Mouse (Mus musculus): Measurements from ENCODE around the gene Tcl1b4. TPM values are rescaled to one million over a fixed set of nuclear protein-coding genes. Genes with fewer than 3 reads are reported as not detected.
A peak's percentile ranks its signal among the peaks of the same experiment; 100 is the strongest.

Gene Tcl1b4
- polyA plus RNA-seq, 1 experiment from 2014 or later: not detected

DNA sequence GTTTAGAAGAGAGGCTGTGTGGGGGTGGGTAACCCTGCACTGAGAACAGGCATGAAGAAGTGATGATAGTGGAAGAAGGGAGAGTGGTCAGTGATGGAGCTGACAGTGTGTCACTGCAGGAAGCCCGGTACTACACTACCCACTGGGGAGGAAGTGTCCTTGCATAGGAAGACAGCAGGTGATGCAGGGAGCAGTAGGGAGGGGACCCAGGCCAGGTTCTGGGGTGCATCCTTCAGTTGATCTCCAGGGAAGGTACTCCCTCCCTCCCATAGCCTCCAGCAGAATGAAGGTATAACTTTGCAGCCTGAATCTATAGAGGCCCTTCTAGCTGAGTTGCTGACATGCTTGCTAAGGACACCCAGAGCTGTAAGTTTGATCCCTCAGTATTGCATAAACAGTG is 5.3 kb downstream of the Tcl1b4 start:
- 83% methylated on average over 1 of the region's 1 CpGs for WGBS
- Histone ChIP-seq H3K4me2 (replicated peaks) (no peak overlapping the region), H3K27ac (no peak overlapping the region), H3K4me1 (replicated peaks) (peaks cover 6% of the 10 kb centered on the region; the same call in 1 of the 2 replicates), H3K27me3 (no peaks in the 10 kb centered on the region), H3K4me3 (replicated peaks) (no peak overlapping the region), H3K9me3 (no peaks in the 10 kb centered on the region), H3K36me3 (no peaks in the 10 kb centered on the region), H3K9ac (replicated peaks) (no peak overlapping the region)
- no peak for ATAC-seq

DNA sequence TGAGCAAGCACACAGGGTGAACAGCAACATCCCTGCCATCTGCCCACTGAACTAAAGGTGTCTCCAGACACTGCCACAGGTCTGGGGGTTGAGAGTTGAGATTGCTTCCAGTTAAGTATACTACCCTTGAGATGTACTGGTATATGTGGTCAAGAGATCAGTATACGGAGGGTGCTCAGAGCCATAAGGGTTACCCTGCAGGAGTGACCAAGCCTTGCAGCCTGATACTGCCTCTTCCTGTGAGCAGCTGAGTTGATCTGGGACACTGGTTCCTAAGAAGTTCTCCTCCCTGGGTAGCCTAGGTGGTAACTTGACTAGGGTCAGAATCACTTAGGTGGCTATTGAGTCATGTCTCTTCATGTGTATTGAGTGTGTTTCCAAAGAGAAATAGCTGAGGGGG is 6.7 kb downstream of the Tcl1b4 start:
- no peak overlapping the region for H3K9ac ChIP-seq (replicated peaks)
- no peak overlapping the region for H3K4me3 ChIP-seq (replicated peaks)
- peaks cover 6% of the 10 kb centered on the region; the same call in 1 of the 2 replicates for H3K4me1 ChIP-seq (replicated peaks)
- no peaks in the 10 kb centered on the region for H3K27me3 ChIP-seq
- WGBS: 89% methylated on average over 1 of the region's 1 CpGs
- no peaks in the 10 kb centered on the region for H3K36me3 ChIP-seq
- ATAC-seq: no peak
- H3K4me2 ChIP-seq (replicated peaks): no peak overlapping the region
- H3K27ac ChIP-seq: no peak overlapping the region
- H3K9me3 ChIP-seq: no peaks in the 10 kb centered on the region

DNA sequence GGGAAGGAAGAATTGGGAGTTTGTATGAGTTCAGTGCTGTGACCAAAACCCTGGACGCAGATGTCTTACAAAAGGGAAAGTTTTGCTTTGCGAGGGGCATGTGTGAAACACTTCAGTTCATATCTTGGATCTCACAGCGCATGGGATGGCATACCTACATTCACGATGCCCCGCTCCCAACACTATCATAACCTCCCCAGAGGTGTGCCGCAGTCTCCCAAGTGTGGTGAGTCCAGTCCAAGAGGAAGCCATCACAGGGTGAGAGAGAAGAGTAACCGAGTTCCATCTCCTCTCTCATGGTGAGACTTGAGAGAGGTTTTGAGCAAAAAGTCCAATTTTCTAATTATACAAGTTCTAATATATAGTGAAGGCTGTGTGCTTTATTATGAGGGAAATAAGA is 7.5 kb downstream of the Tcl1b4 start:
- no peak overlapping the region for H3K27ac ChIP-seq
- no peaks in the 10 kb centered on the region for H3K36me3 ChIP-seq
- no peak for ATAC-seq
- H3K9ac ChIP-seq (replicated peaks): no peak overlapping the region
- 93% methylated on average over 7 of the region's 7 CpGs for WGBS
- peaks cover 6% of the 10 kb centered on the region; the same call in 1 of the 2 replicates for H3K4me1 ChIP-seq (replicated peaks)
- no peak overlapping the region for H3K4me2 ChIP-seq (replicated peaks)
- H3K27me3 ChIP-seq: no peaks in the 10 kb centered on the region
- H3K9me3 ChIP-seq: no peaks in the 10 kb centered on the region
- no peak overlapping the region for H3K4me3 ChIP-seq (replicated peaks)

DNA sequence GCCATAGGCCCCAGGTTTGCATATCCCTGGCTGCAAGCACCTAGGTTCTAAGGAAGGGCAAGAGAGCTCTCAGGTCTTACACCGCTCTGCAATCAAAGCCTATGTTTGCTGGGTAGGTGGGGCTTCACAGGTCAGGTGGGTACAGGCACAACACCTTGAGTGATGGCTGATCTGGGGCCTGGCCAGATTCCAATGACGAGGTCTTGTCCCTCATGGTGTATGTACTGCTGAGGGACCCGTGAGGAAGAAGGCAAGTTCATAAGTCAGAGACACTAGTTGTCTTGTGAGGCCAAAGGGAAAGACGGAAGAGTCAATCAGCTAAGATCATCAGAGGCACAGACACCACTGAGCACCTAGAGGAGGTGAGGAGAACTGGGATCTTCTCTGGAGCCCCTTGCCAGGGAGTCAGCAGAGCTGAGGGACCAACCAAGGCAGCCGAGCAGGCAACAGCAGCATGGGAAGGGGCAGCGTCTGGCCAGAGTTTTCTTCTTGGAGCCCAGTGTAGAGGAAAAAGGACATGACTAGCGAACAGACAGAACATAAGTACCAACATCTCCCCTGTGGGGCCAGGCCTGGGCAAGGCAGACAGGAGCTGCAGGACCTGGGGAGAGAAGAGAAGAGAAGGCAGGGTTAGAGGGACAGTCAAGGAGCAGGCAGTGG is 15.5 kb downstream of the Tcl1b4 start:
- Histone ChIP-seq H3K4me3 (replicated peaks) (no peak overlapping the region), H3K9me3 (no peaks in the 10 kb centered on the region), H3K27me3 (no peaks in the 10 kb centered on the region), H3K9ac (replicated peaks) (no peak overlapping the region), H3K27ac (no peak overlapping the region), H3K36me3 (no peaks in the 10 kb centered on the region), H3K4me2 (replicated peaks) (no peak overlapping the region), H3K4me1 (replicated peaks) (no peaks in the 10 kb centered on the region)
- WGBS: 92% methylated on average over 7 of the region's 7 CpGs
- no peak for ATAC-seq

DNA sequence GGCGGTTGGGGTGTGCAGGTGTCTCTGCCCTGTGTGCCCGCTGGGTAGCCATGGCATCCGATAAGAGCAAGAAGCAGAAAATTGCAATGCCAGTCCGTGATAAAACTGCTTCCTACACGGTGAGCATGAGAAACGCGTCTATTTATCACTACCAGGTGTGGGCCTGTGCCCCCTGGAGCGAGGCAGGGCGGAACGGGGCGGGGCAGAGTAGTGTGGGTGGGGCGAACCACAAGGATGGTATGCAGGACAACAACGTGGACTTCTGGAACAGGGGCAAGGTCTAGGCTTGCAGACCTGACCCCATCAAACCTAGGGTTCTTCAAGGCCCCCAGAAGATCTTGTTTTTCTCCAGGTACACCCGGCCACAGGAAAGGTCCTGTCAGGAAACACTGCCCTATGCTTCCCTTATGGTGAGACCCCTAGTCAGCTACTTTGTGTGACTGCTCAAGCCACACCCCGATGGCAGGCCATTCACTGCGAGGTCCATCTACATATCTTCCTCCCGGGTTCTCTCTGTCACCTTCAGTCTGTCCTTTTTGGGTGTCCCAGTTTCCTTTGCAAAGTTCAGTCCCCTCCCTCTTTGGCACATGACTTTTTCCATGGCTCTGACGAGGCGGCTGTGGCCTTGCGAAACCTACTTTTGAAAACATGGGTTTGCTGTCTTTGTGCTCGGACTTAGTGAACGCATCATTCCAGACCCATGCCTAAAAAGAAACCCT is 21.0 kb downstream of the Tcl1b4 start, which contains the start of gene Tcl1:
Gene Tcl1, minus strand, starts transcription at position 193 of the 719 bp plus-strand sequence.
- 92% methylated on average over 22 of the region's 22 CpGs for WGBS
- ATAC-seq: no peak
- no peaks in the 10 kb centered on the region for H3K27me3 ChIP-seq

DNA sequence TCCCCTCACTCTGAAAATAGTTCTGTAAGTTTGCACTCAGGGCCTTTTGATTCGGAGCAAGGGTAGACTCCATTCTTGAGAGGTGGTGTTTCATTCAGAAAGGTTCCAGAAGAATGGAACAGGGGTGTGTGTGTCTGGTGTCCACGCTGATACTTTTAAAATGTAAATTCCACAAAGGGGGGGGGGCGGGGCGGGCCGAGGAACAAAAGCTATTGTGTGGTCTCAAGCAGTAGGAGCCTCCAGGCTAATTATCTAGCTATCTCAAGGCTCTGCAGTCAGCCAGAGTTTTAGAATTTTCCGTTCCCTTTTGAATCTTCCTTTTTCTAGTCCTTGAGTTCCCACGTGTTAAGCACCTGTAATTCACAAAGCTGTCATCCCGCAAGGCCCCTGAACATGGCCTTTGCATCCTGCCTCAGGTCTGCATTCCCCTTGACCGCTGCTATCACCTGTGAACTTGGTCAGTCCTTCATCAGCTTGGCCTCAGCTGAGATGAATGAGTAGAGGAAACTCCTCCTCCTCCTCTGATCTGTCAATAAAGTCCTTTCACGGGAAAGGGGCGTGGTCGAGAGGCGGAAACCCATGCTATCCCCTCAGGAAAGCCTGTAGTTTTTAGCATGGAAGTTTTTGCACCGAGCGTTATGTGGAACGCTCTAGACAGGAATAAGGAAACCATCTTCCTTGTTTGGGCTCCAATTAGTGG is 23.0 kb downstream of the Tcl1b4 start:
- WGBS: 42% methylated on average over 16 of the region's 16 CpGs
- H3K9me3 ChIP-seq: no peaks in the 10 kb centered on the region; the same call in 1 of the 2 replicates
- H3K27ac ChIP-seq: no peak overlapping the region
- no peaks in the 10 kb centered on the region for H3K36me3 ChIP-seq
- no peak for ATAC-seq
- no peak overlapping the region for H3K9ac ChIP-seq (replicated peaks)
- no peak overlapping the region for H3K4me2 ChIP-seq (replicated peaks)
- H3K27me3 ChIP-seq: no peaks in the 10 kb centered on the region
- H3K4me3 ChIP-seq (replicated peaks): no peak overlapping the region
- peaks cover 6% of the 10 kb centered on the region; the same call in 1 of the 2 replicates for H3K4me1 ChIP-seq (replicated peaks)

More for the DNA sequence above, 21.0 kb downstream of the Tcl1b4 start, which contains the start of gene Tcl1:
- Histone ChIP-seq H3K4me3 (replicated peaks) (no peak within 1 kb of the TSS), H3K27ac (no peak within 1 kb of the TSS), H3K4me1 (replicated peaks) (peaks cover 6% of the 10 kb centered on the region; the same call in 1 of the 2 replicates), H3K36me3 (no peaks in the 10 kb centered on the region), H3K9ac (replicated peaks) (no peak within 1 kb of the TSS), H3K4me2 (replicated peaks) (no peak within 1 kb of the TSS), H3K9me3 (no peaks in the 10 kb centered on the region; the same call in 1 of the 2 replicates)

DNA sequence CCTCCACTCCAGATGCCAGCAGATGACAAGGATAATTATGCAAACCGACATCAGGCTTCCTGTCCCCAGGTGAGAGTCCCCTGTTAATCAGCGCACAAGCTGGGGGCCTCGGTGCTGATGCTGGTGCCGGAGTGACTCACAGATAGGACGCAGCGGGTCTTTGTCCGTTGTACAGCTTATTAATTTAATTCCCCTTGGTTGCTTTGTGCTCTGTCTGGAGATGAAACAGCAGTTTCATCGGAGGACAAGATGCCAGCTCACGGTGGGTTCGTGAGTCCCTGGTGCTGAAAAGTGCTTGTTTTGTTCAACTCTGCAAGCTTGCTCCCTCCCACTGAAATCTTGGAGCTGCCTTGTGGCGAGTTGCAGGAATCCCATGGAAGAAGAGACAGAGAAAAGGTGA is 32.6 kb downstream of the Tcl1b4 start:
- 48% methylated on average over 11 of the region's 11 CpGs for WGBS
- H3K27me3 ChIP-seq: no peaks in the 10 kb centered on the region
- no peak overlapping the region for H3K9ac ChIP-seq (replicated peaks)
- H3K4me1 ChIP-seq (replicated peaks): peaks cover 12% of the 10 kb centered on the region; the same call in 1 of the 2 replicates
- no peaks in the 10 kb centered on the region for H3K9me3 ChIP-seq
- no peaks in the 10 kb centered on the region for H3K36me3 ChIP-seq
- ATAC-seq: peak; percentile 50
- no peak overlapping the region for H3K4me3 ChIP-seq (replicated peaks)
- H3K4me2 ChIP-seq (replicated peaks): no peak overlapping the region
- peak overlapping the region; percentile 58; the same call in 1 of the 2 replicates for H3K27ac ChIP-seq

DNA sequence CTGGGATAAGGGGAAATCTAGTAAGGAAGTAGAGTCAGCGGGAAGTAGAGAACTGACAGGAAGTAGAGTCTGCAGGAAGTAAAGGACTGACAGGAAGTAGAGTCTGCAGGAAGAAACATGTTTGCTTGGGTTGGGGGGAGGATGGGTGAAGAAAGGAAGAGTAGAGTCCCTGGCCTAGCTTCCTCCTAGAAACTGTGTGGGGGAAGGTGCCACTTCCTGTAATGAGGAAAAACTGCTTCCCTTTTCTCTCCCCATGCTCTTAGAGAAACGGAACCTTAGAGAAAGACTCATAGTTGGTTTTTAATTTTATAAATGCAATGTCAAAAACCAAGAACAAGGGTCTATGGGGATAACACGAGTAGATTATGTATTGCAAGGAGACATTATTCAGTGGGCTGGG is 33.3 kb downstream of the Tcl1b4 start:
- no peak overlapping the region for H3K4me2 ChIP-seq (replicated peaks)
- no peak for ATAC-seq
- 86% methylated on average over 3 of the region's 3 CpGs for WGBS
- H3K27me3 ChIP-seq: no peaks in the 10 kb centered on the region
- H3K9me3 ChIP-seq: no peaks in the 10 kb centered on the region
- no peak overlapping the region for H3K4me3 ChIP-seq (replicated peaks)
- peaks cover 12% of the 10 kb centered on the region; the same call in 1 of the 2 replicates for H3K4me1 ChIP-seq (replicated peaks)
- no peak overlapping the region for H3K9ac ChIP-seq (replicated peaks)
- H3K27ac ChIP-seq: no peak overlapping the region
- H3K36me3 ChIP-seq: no peaks in the 10 kb centered on the region

DNA sequence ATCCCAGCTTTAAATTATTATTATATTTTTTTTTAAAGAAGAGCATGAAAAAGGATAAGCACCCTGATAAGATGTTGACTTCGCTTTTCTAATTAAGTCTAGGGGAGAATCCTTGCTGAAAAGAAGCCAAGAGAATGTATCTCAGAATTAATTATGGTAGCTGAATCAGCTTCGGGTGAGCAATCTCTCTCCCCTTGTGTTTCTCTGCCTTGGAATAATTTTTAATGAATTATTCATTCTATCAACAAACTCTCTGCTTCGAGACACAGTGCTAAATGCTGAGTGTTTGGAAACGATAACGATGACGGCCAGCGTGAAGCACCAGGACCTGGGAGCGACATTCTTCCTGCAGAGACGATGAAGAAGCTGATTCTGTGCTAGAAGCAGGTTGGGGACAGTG is 37.3 kb downstream of the Tcl1b4 start:
- Histone ChIP-seq H3K9me3 (no peaks in the 10 kb centered on the region), H3K27me3 (no peaks in the 10 kb centered on the region), H3K36me3 (no peaks in the 10 kb centered on the region), H3K9ac (replicated peaks) (no peak overlapping the region), H3K27ac (peak overlapping the region; percentile 74), H3K4me3 (replicated peaks) (no peak overlapping the region), H3K4me1 (replicated peaks) (peaks cover 9% of the 10 kb centered on the region; the same call in 1 of the 2 replicates), H3K4me2 (replicated peaks) (no peak overlapping the region)
- WGBS: 59% methylated on average over 9 of the region's 9 CpGs
- no peak for ATAC-seq

DNA sequence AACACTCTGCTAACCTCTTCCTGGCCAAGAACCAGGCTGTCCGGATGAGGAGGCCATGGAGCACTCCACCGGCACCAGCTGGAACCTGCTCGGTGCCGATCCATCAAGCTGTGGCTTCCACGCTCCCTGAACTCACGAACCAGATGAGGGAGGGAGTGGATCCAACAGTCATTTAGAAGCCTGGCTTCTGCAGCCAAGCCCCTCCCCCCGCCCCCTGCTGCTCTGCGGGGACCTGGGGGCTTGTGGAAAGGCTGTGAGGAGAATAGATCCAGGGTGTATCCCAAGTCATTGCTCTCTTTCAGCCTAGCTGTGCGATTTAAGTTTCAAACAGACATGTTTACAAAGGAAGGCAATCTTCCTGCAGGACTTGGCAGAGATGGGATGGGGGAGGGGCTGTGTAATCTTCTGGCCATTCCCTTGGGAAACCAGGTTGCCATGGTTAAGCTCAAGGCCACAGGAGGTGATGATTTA is 47.0 kb downstream of the Tcl1b4 start:
- ATAC-seq: peak; percentile 64; the same call in 1 of the 2 replicates
- no peak overlapping the region; the same call in 1 of the 2 replicates for H3K9ac ChIP-seq (replicated peaks)
- no peaks in the 10 kb centered on the region for H3K27me3 ChIP-seq
- no peak overlapping the region for H3K4me3 ChIP-seq (replicated peaks)
- 10% methylated on average over 9 of the region's 9 CpGs for WGBS
- peaks cover 31% of the 10 kb centered on the region for H3K4me1 ChIP-seq (replicated peaks)
- peak overlapping the region; percentile 27 for H3K27ac ChIP-seq
- no peaks in the 10 kb centered on the region for H3K9me3 ChIP-seq
- peak overlapping the region; percentile 32 for H3K4me2 ChIP-seq (replicated peaks)
- H3K36me3 ChIP-seq: no peaks in the 10 kb centered on the region

DNA sequence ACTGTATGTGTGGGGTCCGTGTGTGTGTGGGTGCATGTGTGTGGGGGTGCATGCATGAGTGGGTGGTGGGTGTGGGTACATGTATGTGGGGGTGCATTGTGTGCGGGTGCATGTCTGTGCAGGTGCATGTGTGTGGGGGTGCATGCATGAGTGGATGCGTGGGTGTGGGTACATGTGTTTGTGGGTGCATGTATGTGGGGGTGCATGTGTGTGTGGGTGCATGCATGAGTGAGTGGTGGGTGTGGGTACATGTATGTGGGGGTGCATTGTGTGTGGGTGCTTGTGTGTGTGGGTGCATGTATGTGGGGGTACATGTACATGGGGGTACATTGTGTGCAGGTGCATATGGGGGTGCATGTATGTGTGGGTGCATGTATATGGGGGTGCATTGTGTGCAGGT is 52.0 kb downstream of the Tcl1b4 start:
- 97% methylated on average over 3 of the region's 3 CpGs for WGBS
- Histone ChIP-seq H3K27me3 (no peaks in the 10 kb centered on the region), H3K9ac (replicated peaks) (no peak overlapping the region), H3K4me3 (replicated peaks) (no peak overlapping the region), H3K4me2 (replicated peaks) (no peak overlapping the region), H3K4me1 (replicated peaks) (peaks cover 20% of the 10 kb centered on the region), H3K36me3 (no peaks in the 10 kb centered on the region), H3K27ac (no peak overlapping the region), H3K9me3 (no peaks in the 10 kb centered on the region)
- no peak for ATAC-seq

Data from midbrain, embryonic 13.5 days (tissue).